Mouse (Mus musculus): ENCODE measurements around the gene Arhgef17. TPM values are rescaled to one million over a fixed set of nuclear protein-coding genes. Genes with fewer than 3 reads are reported as not detected.
A peak's percentile ranks its signal among the peaks of the same experiment; 100 is the strongest.
"Not testable (repeated sequence)": the region's sequence is repeated elsewhere in the genome, so short reads cannot be mapped to it uniquely, and the experiment has no call there.

The Arhgef17 gene
- polyA plus RNA-seq, 1 experiment from 2014 or later: 17.6 TPM

DNA sequence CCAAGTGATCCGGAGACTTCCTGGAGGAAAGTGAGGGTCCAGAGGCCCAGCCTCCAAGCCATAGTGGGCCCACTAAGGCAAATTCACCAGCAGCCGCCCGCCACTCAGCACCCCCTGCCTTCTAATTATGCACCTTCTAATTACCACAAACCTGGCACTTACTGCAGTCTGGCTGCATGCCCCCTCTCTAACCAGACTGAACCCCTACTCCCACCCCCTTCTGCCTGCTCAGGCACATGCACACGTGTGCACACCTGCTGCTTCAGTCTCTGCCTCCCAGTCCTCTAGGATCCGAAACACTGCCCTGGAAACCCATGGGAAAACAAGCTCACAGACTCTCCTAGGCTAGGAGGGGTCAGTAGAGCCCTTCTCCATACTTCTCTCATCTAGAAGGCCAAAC lies 77.0 kb downstream of the Arhgef17 start:
- H3K4me2 ChIP-seq (ENCODE audit: low read length): no peak overlapping the region
- no peaks in the 10 kb centered on the region for H3K27me3 ChIP-seq (ENCODE audit: control insufficient read depth, insufficient read depth, low read depth, low read length)
- H3K36me3 ChIP-seq (ENCODE audit: control insufficient read depth, insufficient read depth, low read length): no peaks in the 10 kb centered on the region
- no peak overlapping the region for H3K4me3 ChIP-seq (ENCODE audit: low read depth, low read length)
- H3K4me1 ChIP-seq (ENCODE audit: control insufficient read depth, insufficient read depth, low read length): no peaks in the 10 kb centered on the region; the same call in 1 of the 2 replicates
- no peak for ATAC-seq
- H3K9me3 ChIP-seq (replicated peaks; ENCODE audit: control insufficient read depth, low read length, poor library complexity, severe bottlenecking): no peaks in the 10 kb centered on the region
- H3K27ac ChIP-seq (ENCODE audit: low read length): no peak overlapping the region
- 69% methylated on average over 5 of the region's 5 CpGs for WGBS
- H3K9ac ChIP-seq (ENCODE audit: low read depth, low read length): no peak overlapping the region

DNA sequence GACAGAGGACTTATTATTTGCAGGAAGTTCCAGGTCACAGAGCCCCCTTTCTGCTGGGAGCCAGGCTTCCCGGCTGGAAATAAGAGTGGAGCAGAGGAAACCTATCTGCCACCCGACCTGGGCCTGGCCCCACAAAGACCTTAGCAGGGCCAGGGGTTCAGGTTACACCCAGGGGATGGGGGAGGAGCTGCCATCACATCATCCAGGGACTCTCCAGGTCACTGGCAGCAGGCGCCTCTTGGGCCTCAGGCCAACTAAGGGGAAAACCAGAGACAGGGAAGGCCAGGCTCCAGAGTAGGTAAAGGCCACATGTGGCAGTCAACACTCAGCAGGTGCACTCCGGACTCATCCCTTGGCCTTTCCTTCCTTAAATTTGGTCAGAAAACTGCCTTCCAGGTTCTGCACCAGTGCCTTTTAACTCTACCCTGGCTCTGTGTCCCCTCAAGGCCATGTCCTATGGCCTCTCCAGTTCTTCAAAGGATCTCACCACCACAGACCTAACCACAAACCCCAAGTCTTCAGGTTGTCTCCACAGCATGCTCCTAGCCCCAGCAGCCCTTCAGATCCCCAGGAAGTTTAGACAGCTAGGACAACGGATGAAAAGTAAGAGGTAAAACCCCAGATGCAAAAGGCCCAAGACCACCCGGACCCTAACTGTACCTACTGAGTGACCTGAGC lies 77.6 kb downstream of the Arhgef17 start:
- H3K27me3 ChIP-seq (ENCODE audit: control insufficient read depth, insufficient read depth, low read depth, low read length): no peaks in the 10 kb centered on the region
- WGBS: 55% methylated on average over 6 of the region's 6 CpGs
- H3K9ac ChIP-seq (ENCODE audit: low read depth, low read length): no peak overlapping the region
- H3K27ac ChIP-seq (ENCODE audit: low read length): no peak overlapping the region
- H3K4me3 ChIP-seq (ENCODE audit: low read depth, low read length): no peak overlapping the region
- no peak for ATAC-seq
- H3K36me3 ChIP-seq (ENCODE audit: control insufficient read depth, insufficient read depth, low read length): no peaks in the 10 kb centered on the region
- no peaks in the 10 kb centered on the region; the same call in 1 of the 2 replicates for H3K4me1 ChIP-seq (ENCODE audit: control insufficient read depth, insufficient read depth, low read length)
- H3K4me2 ChIP-seq (ENCODE audit: low read length): no peak overlapping the region
- no peaks in the 10 kb centered on the region for H3K9me3 ChIP-seq (replicated peaks; ENCODE audit: control insufficient read depth, low read length, poor library complexity, severe bottlenecking)

DNA sequence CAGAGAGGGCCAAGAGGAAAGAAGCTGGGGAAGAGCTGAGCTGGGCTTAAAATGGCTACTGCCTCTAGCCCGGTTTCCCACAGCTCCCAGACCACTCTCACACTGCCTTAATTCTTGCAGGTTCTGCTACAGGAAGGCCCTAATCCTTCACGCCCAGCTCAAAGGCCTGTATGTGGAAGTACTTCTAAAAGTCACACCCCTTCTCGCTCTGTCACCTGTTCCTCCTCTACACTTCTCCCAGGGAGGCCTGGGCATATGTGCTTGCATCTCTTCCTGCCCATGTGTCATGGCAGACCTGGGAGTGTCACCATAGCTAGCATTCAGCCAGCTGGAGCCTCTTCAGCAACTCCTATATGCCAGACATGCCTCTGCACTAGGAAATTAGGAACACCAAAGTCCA lies 78.5 kb downstream of the Arhgef17 start:
- Histone ChIP-seq H3K4me2 (ENCODE audit: low read length) (no peak overlapping the region), H3K4me1 (ENCODE audit: control insufficient read depth, insufficient read depth, low read length) (no peaks in the 10 kb centered on the region; the same call in 1 of the 2 replicates), H3K36me3 (ENCODE audit: control insufficient read depth, insufficient read depth, low read length) (no peaks in the 10 kb centered on the region), H3K4me3 (ENCODE audit: low read depth, low read length) (no peak overlapping the region), H3K9ac (ENCODE audit: low read depth, low read length) (no peak overlapping the region), H3K27me3 (ENCODE audit: control insufficient read depth, insufficient read depth, low read depth, low read length) (no peaks in the 10 kb centered on the region), H3K27ac (ENCODE audit: low read length) (no peak overlapping the region), H3K9me3 (replicated peaks; ENCODE audit: control insufficient read depth, low read length, poor library complexity, severe bottlenecking) (no peaks in the 10 kb centered on the region)
- WGBS: 79% methylated on average over 3 of the region's 3 CpGs
- ATAC-seq: no peak

DNA sequence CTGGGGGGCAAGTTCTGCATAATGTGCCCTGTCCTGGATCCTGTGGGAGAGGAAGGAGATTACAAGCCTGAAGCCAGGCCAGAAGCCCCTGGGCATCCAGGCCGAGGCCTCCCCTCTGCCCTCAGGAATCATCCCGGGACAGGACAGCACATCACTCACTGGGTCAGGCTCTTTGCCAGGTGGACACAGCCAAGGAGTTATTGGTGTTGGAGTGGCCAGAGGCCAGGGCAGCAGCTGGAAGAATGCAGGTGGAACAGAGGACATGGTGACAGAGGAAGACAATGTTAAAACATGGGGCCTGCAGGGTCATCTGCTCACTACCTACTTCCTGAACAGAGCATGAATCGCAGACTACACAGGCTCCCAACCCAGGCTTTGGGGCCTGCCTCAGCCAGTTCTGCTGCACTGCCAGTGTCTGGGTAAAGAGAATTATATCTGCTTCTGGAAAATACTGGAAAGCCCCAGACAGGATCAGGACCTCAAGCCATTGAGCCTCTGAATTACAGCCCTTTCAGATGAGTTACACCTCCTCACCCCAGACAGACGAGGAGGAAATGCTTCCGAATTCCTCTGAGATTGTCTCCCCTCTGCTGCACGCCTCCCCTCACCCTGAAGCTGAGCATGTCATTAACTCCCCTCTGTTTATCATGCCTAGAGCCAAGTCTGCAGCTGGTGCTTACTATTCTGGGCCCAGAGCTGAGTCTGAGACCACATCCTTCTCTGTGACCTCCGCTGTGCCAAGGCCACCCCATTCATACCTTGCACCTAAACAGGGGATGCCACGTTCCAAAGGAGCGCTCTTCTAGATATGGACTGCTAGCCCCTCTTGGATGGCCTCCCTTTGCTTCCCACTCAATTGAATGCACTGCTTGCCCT lies 80.2 kb downstream of the Arhgef17 start:
- H3K36me3 ChIP-seq (ENCODE audit: control insufficient read depth, insufficient read depth, low read length): no peaks in the 10 kb centered on the region
- no peaks in the 10 kb centered on the region for H3K27me3 ChIP-seq (ENCODE audit: control insufficient read depth, insufficient read depth, low read depth, low read length)
- no peaks in the 10 kb centered on the region; the same call in 1 of the 2 replicates for H3K4me1 ChIP-seq (ENCODE audit: control insufficient read depth, insufficient read depth, low read length)
- H3K4me3 ChIP-seq (ENCODE audit: low read depth, low read length): no peak overlapping the region
- no peak for ATAC-seq
- H3K27ac ChIP-seq (ENCODE audit: low read length): no peak overlapping the region; the same call in 1 of the 2 replicates
- H3K4me2 ChIP-seq (ENCODE audit: low read length): no peak overlapping the region
- WGBS: 66% methylated on average over 9 of the region's 9 CpGs
- H3K9me3 ChIP-seq (replicated peaks; ENCODE audit: control insufficient read depth, low read length, poor library complexity, severe bottlenecking): no peaks in the 10 kb centered on the region
- 0 out of 2 replicates have a peak overlapping the region, but pooled peaks have one; percentile 25 for H3K9ac ChIP-seq (ENCODE audit: low read depth, low read length)

DNA sequence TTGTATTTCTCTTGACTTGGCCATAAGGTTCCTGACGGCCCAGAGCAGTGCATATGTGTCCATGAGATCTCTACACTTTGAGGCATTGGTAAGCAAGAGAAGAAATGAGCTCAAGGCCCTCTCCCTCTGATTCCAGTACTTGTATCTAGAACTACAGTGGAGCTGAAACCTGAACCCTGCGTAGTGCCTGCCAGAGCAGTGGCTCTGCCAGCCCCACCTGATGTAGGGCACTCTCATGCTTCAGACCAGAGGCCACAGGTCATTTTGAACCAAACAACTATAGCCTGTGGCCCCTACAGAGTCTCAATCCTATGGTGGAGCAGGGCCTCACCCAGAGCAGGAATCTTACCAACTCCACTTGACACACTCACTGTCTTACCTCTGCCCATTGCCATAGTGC lies 82.4 kb downstream of the Arhgef17 start:
- no peak overlapping the region for H3K9ac ChIP-seq (ENCODE audit: low read depth, low read length)
- H3K27ac ChIP-seq (ENCODE audit: low read length): no peak overlapping the region
- H3K4me3 ChIP-seq (ENCODE audit: low read depth, low read length): no peak overlapping the region
- H3K4me2 ChIP-seq (ENCODE audit: low read length): no peak overlapping the region
- 94% methylated on average over 2 of the region's 2 CpGs for WGBS
- ATAC-seq: no peak
- H3K4me1 ChIP-seq (ENCODE audit: control insufficient read depth, insufficient read depth, low read length): no peaks in the 10 kb centered on the region; the same call in 1 of the 2 replicates
- H3K27me3 ChIP-seq (ENCODE audit: control insufficient read depth, insufficient read depth, low read depth, low read length): no peaks in the 10 kb centered on the region
- H3K9me3 ChIP-seq (replicated peaks; ENCODE audit: control insufficient read depth, low read length, poor library complexity, severe bottlenecking): no peaks in the 10 kb centered on the region
- no peaks in the 10 kb centered on the region for H3K36me3 ChIP-seq (ENCODE audit: control insufficient read depth, insufficient read depth, low read length)

DNA sequence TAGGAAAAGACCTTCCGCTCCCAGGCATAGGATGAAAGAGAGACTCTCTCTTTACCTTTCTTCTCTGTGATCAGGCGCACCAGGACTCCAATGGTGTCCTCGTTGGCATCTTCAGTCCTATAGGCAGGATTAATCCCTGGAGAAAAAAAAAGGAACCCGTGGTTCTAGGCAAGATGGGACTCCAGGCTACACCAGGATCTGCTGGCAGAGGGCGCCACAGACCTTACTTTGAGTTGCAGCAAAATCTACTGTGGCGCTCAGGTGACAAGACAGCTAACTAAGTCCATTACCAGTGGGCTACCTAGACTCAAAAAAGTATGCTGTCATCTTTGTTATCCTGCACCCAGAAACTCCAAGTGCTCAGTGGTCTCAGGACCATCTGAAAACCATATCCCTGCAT lies 83.2 kb downstream of the Arhgef17 start:
- H3K9ac ChIP-seq (ENCODE audit: low read depth, low read length): peak overlapping the region; percentile 14; the same call in 1 of the 2 replicates
- H3K4me3 ChIP-seq (ENCODE audit: low read depth, low read length): no peak overlapping the region
- no peaks in the 10 kb centered on the region for H3K36me3 ChIP-seq (ENCODE audit: control insufficient read depth, insufficient read depth, low read length)
- H3K4me2 ChIP-seq (ENCODE audit: low read length): no peak overlapping the region
- ATAC-seq: no peak
- H3K27ac ChIP-seq (ENCODE audit: low read length): no peak overlapping the region
- 24% methylated on average over 6 of the region's 6 CpGs for WGBS
- H3K4me1 ChIP-seq (ENCODE audit: control insufficient read depth, insufficient read depth, low read length): no peaks in the 10 kb centered on the region; the same call in 1 of the 2 replicates
- H3K9me3 ChIP-seq (replicated peaks; ENCODE audit: control insufficient read depth, low read length, poor library complexity, severe bottlenecking): no peaks in the 10 kb centered on the region
- no peaks in the 10 kb centered on the region for H3K27me3 ChIP-seq (ENCODE audit: control insufficient read depth, insufficient read depth, low read depth, low read length)

DNA sequence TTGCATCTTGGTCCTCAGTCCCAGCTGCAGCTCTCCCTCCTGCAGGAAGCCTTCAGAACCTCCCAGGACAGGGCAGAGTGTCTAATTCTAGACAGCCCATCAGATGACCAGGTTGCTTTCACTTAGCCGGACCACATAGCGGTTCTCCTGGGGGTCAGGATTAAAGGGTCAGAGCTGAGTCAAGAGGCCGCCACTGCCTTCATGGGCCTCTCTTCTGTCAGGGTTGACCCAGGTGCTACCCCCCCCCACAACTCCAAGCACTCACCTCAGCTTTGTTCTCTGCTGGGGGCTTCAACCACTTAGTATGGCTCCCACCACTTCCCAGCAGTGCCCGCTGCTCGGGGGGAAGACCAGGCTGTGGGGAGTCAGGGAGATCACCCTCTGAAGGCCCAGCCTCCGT lies 84.8 kb downstream of the Arhgef17 start:
- Histone ChIP-seq H3K27ac (ENCODE audit: low read length) (no peak overlapping the region), H3K9me3 (replicated peaks; ENCODE audit: control insufficient read depth, low read length, poor library complexity, severe bottlenecking) (no peaks in the 10 kb centered on the region), H3K27me3 (ENCODE audit: control insufficient read depth, insufficient read depth, low read depth, low read length) (no peaks in the 10 kb centered on the region), H3K4me2 (ENCODE audit: low read length) (no peak overlapping the region), H3K4me3 (ENCODE audit: low read depth, low read length) (no peak overlapping the region), H3K4me1 (ENCODE audit: control insufficient read depth, insufficient read depth, low read length) (no peaks in the 10 kb centered on the region; the same call in 1 of the 2 replicates), H3K36me3 (ENCODE audit: control insufficient read depth, insufficient read depth, low read length) (0 out of 2 replicates have a peak, but pooled peaks cover 3% of the 10 kb centered on the region), H3K9ac (ENCODE audit: low read depth, low read length) (no peak overlapping the region)
- WGBS: 73% methylated on average over 6 of the region's 6 CpGs
- ATAC-seq: no peak

DNA sequence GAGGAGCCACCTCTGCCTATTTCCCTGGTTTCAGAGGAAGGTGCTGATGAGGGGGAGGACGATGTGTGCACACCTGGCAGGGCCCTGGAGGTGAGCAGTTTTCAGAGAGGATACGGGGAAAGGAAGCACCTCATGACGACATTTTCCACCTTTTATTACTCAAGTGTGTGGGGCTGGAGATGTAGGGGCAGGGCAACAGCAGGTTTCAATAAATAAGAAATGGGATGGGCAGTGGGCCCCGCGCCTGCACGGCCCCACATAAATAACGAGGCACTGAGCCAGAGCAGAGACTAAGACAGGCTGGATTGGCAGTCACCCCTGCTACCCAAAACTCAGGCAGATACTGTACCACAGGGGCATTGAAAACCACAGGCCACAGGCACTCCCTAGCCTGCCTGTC lies 85.9 kb downstream of the Arhgef17 start:
- WGBS: 84% methylated on average over 7 of the region's 7 CpGs
- H3K36me3 ChIP-seq (ENCODE audit: control insufficient read depth, insufficient read depth, low read length); H3K27ac ChIP-seq (ENCODE audit: low read length); ATAC-seq; H3K9me3 ChIP-seq (replicated peaks; ENCODE audit: control insufficient read depth, low read length, poor library complexity, severe bottlenecking); H3K9ac ChIP-seq (ENCODE audit: low read depth, low read length); H3K4me1 ChIP-seq (ENCODE audit: control insufficient read depth, insufficient read depth, low read length); H3K4me2 ChIP-seq (ENCODE audit: low read length); H3K4me3 ChIP-seq (ENCODE audit: low read depth, low read length); H3K27me3 ChIP-seq (ENCODE audit: control insufficient read depth, insufficient read depth, low read depth, low read length): not testable (repeated sequence)

DNA sequence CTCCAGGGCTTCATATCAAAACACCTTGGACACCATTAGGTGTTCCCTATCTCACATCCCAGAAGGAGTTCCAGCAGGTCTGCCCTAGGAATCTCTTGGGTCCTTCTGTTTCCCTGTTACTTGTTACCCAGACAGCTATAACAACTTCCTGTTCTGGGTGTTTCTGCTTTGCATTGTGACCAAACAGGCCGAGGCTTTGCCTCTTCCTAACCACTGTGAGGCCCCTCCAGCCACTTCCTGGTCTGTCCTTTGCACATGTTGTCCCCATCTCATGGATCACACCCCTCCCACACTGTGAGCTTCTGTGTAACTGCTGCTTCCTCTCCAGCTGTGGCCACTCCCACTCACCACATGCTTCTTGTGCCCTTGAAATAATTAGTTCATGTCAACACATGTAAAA lies 86.5 kb downstream of the Arhgef17 start:
- ATAC-seq: no peak
- Histone ChIP-seq H3K36me3 (ENCODE audit: control insufficient read depth, insufficient read depth, low read length) (0 out of 2 replicates have a peak, but pooled peaks cover 3% of the 10 kb centered on the region), H3K27ac (ENCODE audit: low read length) (no peak overlapping the region; the same call in 1 of the 2 replicates), H3K4me3 (ENCODE audit: low read depth, low read length) (no peak overlapping the region), H3K9ac (ENCODE audit: low read depth, low read length) (no peak overlapping the region), H3K27me3 (ENCODE audit: control insufficient read depth, insufficient read depth, low read depth, low read length) (no peaks in the 10 kb centered on the region), H3K4me1 (ENCODE audit: control insufficient read depth, insufficient read depth, low read length) (no peaks in the 10 kb centered on the region), H3K9me3 (replicated peaks; ENCODE audit: control insufficient read depth, low read length, poor library complexity, severe bottlenecking) (no peaks in the 10 kb centered on the region), H3K4me2 (ENCODE audit: low read length) (no peak overlapping the region)
- 68% methylated on average over 1 of the region's 1 CpGs for WGBS
